Mouse (Mus musculus) heart, postnatal 0 days (tissue): Measurements from ENCODE around the gene Eif2s2. TPM values are rescaled to one million over a fixed set of nuclear protein-coding genes. Genes with fewer than 3 reads are reported as not detected.
A peak's percentile ranks its signal among the peaks of the same experiment; 100 is the strongest.

ENCODE experiments used
- ATAC-seq: fragments of 200-750 bp; cut with Nextera tagmentation; 2 replicates; pipeline ENCODE4 v1.8.0; 2017; ENCODE audit warnings: low read depth, moderate number of reproducible peaks, moderate library complexity; ENCODE audit not compliant: insufficient read depth
- DNase-seq: peaks from one replicate; pipeline ENCODE4 v3.0.0-alpha.2; 2016; ENCODE audit warnings: low spot score
- H3K27ac ChIP-seq: fragments of 300-500 bp; sonication (generic); 2 replicates; pipeline ENCODE4 v1.5.1; 2014; ENCODE audit warnings: low read depth, mild to moderate bottlenecking
- H3K27me3 ChIP-seq: fragments of 300-500 bp; sonication (generic); 2 replicates; pipeline ENCODE4 v1.6.1; 2014; ENCODE audit warnings: low read length, mixed read lengths; ENCODE audit not compliant: control insufficient read depth, insufficient read depth
- H3K36me3 ChIP-seq: fragments of 300-500 bp; sonication (generic); replicated peaks from 2 replicates; pipeline ENCODE4 v1.6.1; 2014; ENCODE audit warnings: low read length, mixed read lengths; ENCODE audit not compliant: control insufficient read depth, insufficient read depth
- H3K4me1 ChIP-seq: fragments of 300-500 bp; sonication (generic); 2 replicates; pipeline ENCODE4 v1.6.1; 2014; ENCODE audit warnings: antibody characterized with exemption; ENCODE audit not compliant: control insufficient read depth, insufficient read depth
- H3K4me2 ChIP-seq: fragments of 300-500 bp; sonication (generic); 2 replicates; pipeline ENCODE4 v1.6.1; 2014; ENCODE audit warnings: low read depth, mild to moderate bottlenecking, low read length, moderate library complexity
- H3K4me3 ChIP-seq: fragments of 300-500 bp; sonication (generic); 2 replicates; pipeline ENCODE4 v1.5.1; 2014; ENCODE audit warnings: low read depth, low read length
- H3K9ac ChIP-seq: fragments of 300-500 bp; sonication (generic); replicated peaks from 2 replicates; pipeline ENCODE4 v1.6.1; 2014; ENCODE audit warnings: low read depth, low read length, mixed read lengths
- H3K9me3 ChIP-seq: fragments of 300-500 bp; sonication (generic); replicated peaks from 2 replicates; pipeline ENCODE4 v1.6.1; 2016; ENCODE audit warnings: low read length; ENCODE audit not compliant: control insufficient read depth
- CTCF ChIP-seq: IDR thresholded peaks from 2 replicates; pipeline ENCODE4 v1.5.1; 2016; ENCODE audit warnings: antibody characterized with exemption, control low read depth, low read depth
- EP300 ChIP-seq: IDR thresholded peaks from 2 replicates; pipeline ENCODE4 v1.6.1; 2016; ENCODE audit warnings: antibody characterized with exemption, low read depth
- WGBS: fragments of 180-500 bp; shearing (Covaris S2); extraction: QIAGEN DNeasy Blood & Tissue Kit; methylation state at CpG from one replicate; pipeline ENCODE4 v1.1.7; 2014; 5-methylcytosine and 5-hydroxymethylcytosine counted together
- polyA plus RNA-seq: library from polyadenylated mRNA; unstranded; fragments of >200 nt; fragmentation: Nextera tagmentation; extraction: Ambion mirVana; gene quantifications from 2 replicates; pipeline ENCODE4 v1.2.1, GENCODE M21; 2015
- total RNA-seq: library from RNA; depleted of rRNA; stranded (reverse); fragments of >200 nt; gene quantifications from 2 replicates; pipeline ENCODE4 v1.2.3, GENCODE M21; 2014; ENCODE audit warnings: low replicate concordance

The Eif2s2 gene
- total and polyA plus RNA-seq, 2 experiments from 2014 or later = 35.8 to 72.0 TPM

DNA sequence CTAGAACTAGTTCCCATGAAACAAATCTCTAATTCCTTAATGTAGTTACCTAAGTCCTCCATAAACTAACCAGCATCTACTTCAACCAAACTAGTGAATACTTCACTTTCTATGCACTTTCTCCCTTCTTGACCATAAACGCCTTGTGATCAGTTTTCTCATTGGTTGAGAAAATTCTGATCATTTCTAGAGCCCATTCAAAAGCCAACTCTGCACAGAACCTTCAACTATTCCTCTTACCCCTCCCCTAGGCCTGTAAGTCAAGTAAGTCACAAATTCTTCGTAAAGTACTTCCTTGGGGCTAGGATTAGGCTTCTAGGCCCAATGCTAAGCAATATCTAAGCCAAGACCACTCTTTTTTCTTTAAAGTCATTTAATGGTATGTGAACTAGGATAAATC is 1.1 kb downstream of the Eif2s2 start:
- Histone ChIP-seq H3K27me3 (no peaks in the 10 kb centered on the region), H3K36me3 (peaks cover 15% of the 10 kb centered on the region), H3K27ac (peak overlapping the region; percentile 82), H3K9ac (peak overlapping the region; percentile 65), H3K4me1 (peaks cover 18% of the 10 kb centered on the region), H3K9me3 (no peaks in the 10 kb centered on the region), H3K4me3 (peak overlapping the region; percentile 63), H3K4me2 (peak overlapping the region; percentile 69)
- TF ChIP-seq EP300 (no peak), CTCF (no peak)
- DNase-seq (no peak), ATAC-seq (no peak)
- WGBS = 8% methylated on average over 2 of the region's 2 CpGs

DNA sequence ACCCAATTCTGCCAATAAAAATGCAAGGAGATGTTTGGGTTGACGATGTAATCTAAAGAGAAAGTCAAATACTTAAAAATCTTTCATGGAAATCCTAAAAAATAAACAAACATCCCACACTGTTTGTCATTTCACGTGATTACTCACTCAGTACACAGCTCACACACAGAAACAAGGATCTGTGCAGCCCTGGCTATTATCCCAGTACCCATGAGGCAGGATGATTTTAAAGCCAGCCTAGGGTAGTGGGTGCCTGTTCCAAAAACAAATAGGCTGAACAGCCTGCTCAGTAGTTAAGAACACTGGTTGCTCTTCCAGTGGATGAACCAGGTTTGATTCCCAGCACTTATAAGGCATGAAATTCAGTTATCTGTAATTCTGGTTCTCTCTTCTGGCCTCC is 16.1 kb downstream of the Eif2s2 start:
- Histone ChIP-seq H3K27ac (no peak overlapping the region), H3K4me2 (no peak overlapping the region), H3K36me3 (peaks cover 67% of the 10 kb centered on the region), H3K9me3 (no peaks in the 10 kb centered on the region), H3K9ac (no peak overlapping the region), H3K4me1 (no peaks in the 10 kb centered on the region), H3K4me3 (no peak overlapping the region), H3K27me3 (no peaks in the 10 kb centered on the region)
- TF ChIP-seq EP300 (no peak), CTCF (no peak)
- ATAC-seq = no peak
- 86% methylated on average over 2 of the region's 2 CpGs for WGBS
- no peak for DNase-seq

DNA sequence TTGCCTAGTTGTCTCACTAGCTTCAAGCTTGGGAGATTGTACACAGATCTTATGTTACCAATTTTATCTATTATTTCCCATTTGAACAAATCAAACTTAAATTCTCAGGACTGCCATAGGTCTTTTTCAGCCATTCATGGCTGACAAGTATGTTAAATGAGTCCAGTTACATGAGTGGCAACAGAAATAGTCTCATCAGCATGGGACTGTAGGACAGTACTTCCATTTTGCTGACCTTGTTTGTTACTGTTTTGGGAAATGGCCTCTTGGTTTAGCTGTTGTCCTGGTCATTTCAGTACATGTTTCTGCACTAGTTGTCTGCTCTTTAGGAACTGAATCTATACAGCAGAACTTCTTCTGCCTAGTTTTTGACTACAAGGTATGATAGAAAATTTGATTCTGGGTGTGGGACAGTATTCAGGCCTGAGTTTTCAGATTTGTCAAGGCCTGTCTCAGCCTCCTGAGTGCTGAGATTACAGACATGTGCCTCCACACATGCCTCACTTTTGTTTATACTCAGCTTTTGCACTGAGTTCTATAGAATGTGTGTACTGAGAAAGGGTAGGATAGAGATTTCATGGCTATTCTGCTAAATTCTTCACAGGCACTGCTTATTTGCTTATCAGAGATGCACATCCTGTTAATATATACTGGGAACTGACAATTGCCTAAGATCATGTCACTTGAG is 22.6 kb downstream of the Eif2s2 start:
- TF ChIP-seq EP300 (no peak), CTCF (no peak)
- Histone ChIP-seq H3K27me3 (no peaks in the 10 kb centered on the region), H3K27ac (no peak overlapping the region), H3K9ac (no peak overlapping the region), H3K4me2 (no peak overlapping the region), H3K36me3 (peaks cover 85% of the 10 kb centered on the region), H3K4me3 (no peak overlapping the region), H3K4me1 (no peaks in the 10 kb centered on the region), H3K9me3 (no peaks in the 10 kb centered on the region)
- DNase-seq (no peak), ATAC-seq (no peak)

DNA sequence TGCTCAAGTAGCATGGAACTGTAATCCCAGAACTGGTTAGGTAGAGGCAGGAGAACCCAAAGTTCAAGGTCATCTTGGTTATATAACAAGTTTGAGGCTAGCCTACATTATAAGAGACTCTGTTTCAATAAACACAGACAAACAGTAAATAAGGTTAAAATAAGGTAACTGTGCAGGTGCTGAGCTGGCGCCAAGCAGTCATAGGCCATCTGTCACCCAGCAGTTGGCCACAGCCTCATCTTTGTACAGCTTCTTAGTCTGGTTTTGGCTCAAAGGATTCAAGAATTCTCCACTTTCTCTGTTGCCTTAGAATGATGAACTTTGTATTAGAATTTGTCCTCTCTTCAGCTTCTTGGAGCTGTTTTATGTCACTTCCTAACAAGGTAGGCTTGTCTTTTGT is 24.6 kb downstream of the Eif2s2 start:
- Histone ChIP-seq H3K27ac (no peak overlapping the region), H3K9ac (no peak overlapping the region), H3K9me3 (no peaks in the 10 kb centered on the region), H3K4me2 (no peak overlapping the region), H3K36me3 (peaks cover 90% of the 10 kb centered on the region), H3K4me3 (no peak overlapping the region), H3K27me3 (no peaks in the 10 kb centered on the region), H3K4me1 (no peaks in the 10 kb centered on the region)
- no peak for TF ChIP-seq EP300
- TF ChIP-seq CTCF = no peak
- DNase-seq (no peak), ATAC-seq (no peak)
- 93% methylated on average over 1 of the region's 1 CpGs for WGBS

DNA sequence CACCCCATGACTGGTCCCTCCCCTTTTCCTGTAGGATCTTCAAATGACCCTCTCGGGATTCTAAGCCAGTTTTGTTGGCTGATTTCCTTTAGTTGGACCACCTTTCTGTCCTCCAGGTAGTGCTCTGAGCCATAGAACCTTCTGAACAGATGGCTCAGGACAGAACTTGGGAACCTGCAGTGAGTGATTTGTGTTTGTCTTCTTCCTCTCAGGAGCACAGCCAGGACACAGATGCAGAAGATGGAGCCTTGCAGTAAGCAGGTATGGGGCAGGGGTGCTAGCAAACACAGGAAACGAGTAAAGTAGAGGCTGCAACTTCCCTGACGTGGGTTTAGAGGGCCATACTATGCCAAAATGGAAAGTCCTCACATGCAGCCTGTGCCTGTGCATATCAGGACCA is 27.0 kb downstream of the Eif2s2 start:
- Histone ChIP-seq H3K4me2 (no peak overlapping the region), H3K4me3 (no peak overlapping the region), H3K27me3 (no peaks in the 10 kb centered on the region), H3K36me3 (peaks cover 87% of the 10 kb centered on the region), H3K9me3 (no peaks in the 10 kb centered on the region), H3K9ac (no peak overlapping the region), H3K27ac (no peak overlapping the region), H3K4me1 (no peaks in the 10 kb centered on the region)
- TF ChIP-seq CTCF (no peak), EP300 (no peak)
- DNase-seq = no peak
- WGBS = 73% methylated on average over 3 of the region's 3 CpGs
- no peak for ATAC-seq

DNA sequence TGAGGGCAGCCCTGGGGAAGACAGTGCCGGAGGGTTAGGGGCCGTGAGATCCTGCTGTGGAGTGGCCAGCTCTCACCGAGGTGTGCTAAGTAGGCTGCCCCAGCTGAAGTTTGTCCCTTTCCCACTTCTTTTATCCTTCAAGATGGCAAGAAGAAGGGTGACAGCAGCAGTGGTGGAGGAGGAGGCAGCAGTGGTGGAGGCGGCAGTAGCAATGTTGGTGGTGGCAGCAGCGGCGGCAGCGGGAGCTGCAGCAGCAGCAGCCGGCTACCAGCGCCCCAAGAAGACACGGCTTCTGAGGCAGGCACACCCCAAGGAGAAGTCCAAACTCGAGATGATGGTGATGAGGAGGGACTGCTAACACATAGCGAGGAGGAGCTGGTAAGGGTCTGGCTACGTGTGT is 29.1 kb downstream of the Eif2s2 start:
- TF ChIP-seq EP300 (no peak), CTCF (no peak)
- ATAC-seq = no peak
- no peaks in the 10 kb centered on the region for H3K9me3 ChIP-seq
- no peak overlapping the region for H3K4me2 ChIP-seq
- H3K27me3 ChIP-seq = no peaks in the 10 kb centered on the region
- H3K4me1 ChIP-seq = no peaks in the 10 kb centered on the region
- H3K36me3 ChIP-seq = peaks cover 83% of the 10 kb centered on the region
- DNase-seq = no peak
- H3K9ac ChIP-seq = no peak overlapping the region
- WGBS = 91% methylated on average over 12 of the region's 13 CpGs
- H3K4me3 ChIP-seq = no peak overlapping the region
- no peak overlapping the region for H3K27ac ChIP-seq
